Mouse (Mus musculus) midbrain, postnatal 0 days (tissue): ENCODE measurements around the gene Vezf1. TPM values are rescaled to one million over a fixed set of nuclear protein-coding genes. Genes with fewer than 3 reads are reported as not detected.

Experiments
- ATAC-seq: fragments of 200-750 bp; cut with Nextera tagmentation; 2 replicates; pipeline ENCODE4 v1.8.0; 2017; ENCODE audit warnings: moderate number of reproducible peaks, mild to moderate bottlenecking, moderate TSS enrichment, moderate library complexity; ENCODE audit not compliant: low FRiP score
- DNase-seq: peaks from one replicate; pipeline ENCODE4 v3.0.0-alpha.2; 2015; ENCODE audit warnings: low spot score
- H3K27ac ChIP-seq: fragments of 300-500 bp; sonication (generic); 2 replicates; pipeline ENCODE4 v1.5.1; 2014; ENCODE audit warnings: low read depth, mild to moderate bottlenecking, low read length, mixed read lengths
- H3K27me3 ChIP-seq: fragments of 300-500 bp; sonication (generic); 2 replicates; pipeline ENCODE4 v1.6.1; 2014; ENCODE audit warnings: low read length, control low read depth, mixed read lengths; ENCODE audit not compliant: insufficient read depth
- H3K36me3 ChIP-seq: fragments of 300-500 bp; sonication (generic); 2 replicates; pipeline ENCODE4 v1.6.1; 2014; ENCODE audit warnings: low read length, control low read depth, mixed read lengths; ENCODE audit not compliant: insufficient read depth
- H3K4me1 ChIP-seq: fragments of 300-500 bp; sonication (generic); 2 replicates; pipeline ENCODE4 v1.6.1; 2014; ENCODE audit warnings: mild to moderate bottlenecking, control low read depth, antibody characterized with exemption, low read length, mixed read lengths; ENCODE audit not compliant: insufficient read depth
- H3K4me2 ChIP-seq: fragments of 300-500 bp; sonication (generic); 2 replicates; pipeline ENCODE4 v1.6.1; 2014; ENCODE audit warnings: low read depth, mild to moderate bottlenecking, low read length, mixed read lengths; ENCODE audit not compliant: poor library complexity, severe bottlenecking
- H3K4me3 ChIP-seq: fragments of 300-500 bp; sonication (generic); 2 replicates; pipeline ENCODE4 v1.5.1; 2014; ENCODE audit warnings: low read depth, mild to moderate bottlenecking, low read length, moderate library complexity
- H3K9ac ChIP-seq: fragments of 300-500 bp; sonication (generic); replicated peaks from 2 replicates; pipeline ENCODE4 v1.6.1; 2014; ENCODE audit warnings: mild to moderate bottlenecking, low read length, moderate library complexity, mixed read lengths; ENCODE audit not compliant: poor library complexity, severe bottlenecking
- H3K9me3 ChIP-seq: fragments of 300-500 bp; sonication (generic); 2 replicates; pipeline ENCODE4 v1.6.1; 2016; ENCODE audit warnings: low read length, control low read depth
- CTCF ChIP-seq: IDR thresholded peaks from 2 replicates; pipeline ENCODE4 v1.5.1; 2016; ENCODE audit warnings: antibody characterized with exemption, mild to moderate bottlenecking
- WGBS: fragments of 180-500 bp; shearing (Covaris S2); extraction: QIAGEN DNeasy Blood & Tissue Kit; methylation state at CpG from one replicate; pipeline ENCODE4 v1.1.7; 2014; 5-methylcytosine and 5-hydroxymethylcytosine counted together
- polyA plus RNA-seq: library from polyadenylated mRNA; unstranded; fragments of >200 nt; fragmentation: Nextera tagmentation; extraction: Ambion mirVana; gene quantifications from 2 replicates; pipeline ENCODE4 v1.2.1, GENCODE M21; 2015
- total RNA-seq: library from RNA; depleted of rRNA; stranded (reverse); fragments of >200 nt; gene quantifications from 2 replicates; pipeline ENCODE4 v1.2.3, GENCODE M21; 2014

Gene Vezf1
- total and polyA plus RNA-seq, 2 experiments from 2014 or later: 30.9 to 31.4 TPM

GRCm38 (mm10) chr11:88113543-88114271, 45.6 kb downstream of the Vezf1 start:
- Histone ChIP-seq H3K4me2 (no peak overlapping the region), H3K4me3 (no peak overlapping the region), H3K4me1 (peaks cover 10% of the 10 kb centered on the region), H3K9me3 (no peaks in the 10 kb centered on the region), H3K36me3 (no peaks in the 10 kb centered on the region), H3K27me3 (no peaks in the 10 kb centered on the region), H3K27ac (no peak overlapping the region), H3K9ac (no peak overlapping the region)
- ATAC-seq (no peak), DNase-seq (no peak)
- no peak for TF ChIP-seq CTCF
- 52% methylated on average over 6 of the region's 6 CpGs for WGBS

- H3K4me3 ChIP-seq: no peak overlapping the region
- H3K4me1 ChIP-seq: peaks cover 19% of the 10 kb centered on the region
- no peak overlapping the region for H3K9ac ChIP-seq
- ATAC-seq (no peak), DNase-seq (peak; percentile 63)
- H3K4me2 ChIP-seq: peak overlapping the region; percentile 12; the same call in 1 of the 2 replicates
- 20% methylated on average over 8 of the region's 8 CpGs for WGBS
- no peaks in the 10 kb centered on the region for H3K9me3 ChIP-seq
- TF ChIP-seq CTCF: no peak
- H3K36me3 ChIP-seq: no peaks in the 10 kb centered on the region
- peak overlapping the region; percentile 34; the same call in 1 of the 2 replicates for H3K27ac ChIP-seq
- H3K27me3 ChIP-seq: no peaks in the 10 kb centered on the region
Observed at GRCm38 (mm10) chr11:88114871-88115301, 46.8 kb downstream of the Vezf1 start.

GRCm38 (mm10) chr11:88116568-88116967, 48.5 kb downstream of the Vezf1 start:
- no peak overlapping the region for H3K27ac ChIP-seq
- H3K4me1 ChIP-seq: peaks cover 19% of the 10 kb centered on the region
- no peaks in the 10 kb centered on the region for H3K27me3 ChIP-seq
- H3K9ac ChIP-seq: no peak overlapping the region
- no peaks in the 10 kb centered on the region for H3K36me3 ChIP-seq
- ATAC-seq (no peak), DNase-seq (no peak)
- H3K4me2 ChIP-seq: no peak overlapping the region
- no peak for TF ChIP-seq CTCF
- 87% methylated on average over 6 of the region's 6 CpGs for WGBS
- H3K9me3 ChIP-seq: no peaks in the 10 kb centered on the region
- no peak overlapping the region for H3K4me3 ChIP-seq

GRCm38 (mm10) chr11:88117356-88118090, 49.4 kb downstream of the Vezf1 start:
- no peak for DNase-seq
- Histone ChIP-seq H3K27ac (peak overlapping the region; percentile 63; the same call in 1 of the 2 replicates), H3K4me2 (no peak overlapping the region), H3K36me3 (no peaks in the 10 kb centered on the region), H3K9me3 (no peaks in the 10 kb centered on the region), H3K4me3 (no peak overlapping the region), H3K9ac (no peak overlapping the region), H3K27me3 (no peaks in the 10 kb centered on the region), H3K4me1 (peaks cover 20% of the 10 kb centered on the region)
- TF ChIP-seq CTCF: no peak
- WGBS: 67% methylated on average over 10 of the region's 10 CpGs
- no peak for ATAC-seq

GRCm38 (mm10) chr11:88118091-88118440, 50.0 kb downstream of the Vezf1 start:
- ATAC-seq (no peak), DNase-seq (no peak)
- Histone ChIP-seq H3K4me2 (no peak overlapping the region), H3K9me3 (no peaks in the 10 kb centered on the region), H3K9ac (no peak overlapping the region), H3K4me3 (no peak overlapping the region), H3K36me3 (no peaks in the 10 kb centered on the region), H3K27ac (peak overlapping the region; percentile 63), H3K4me1 (peaks cover 21% of the 10 kb centered on the region), H3K27me3 (no peaks in the 10 kb centered on the region)
- TF ChIP-seq CTCF: no peak
- WGBS: 46% methylated on average over 6 of the region's 6 CpGs
